Mouse (Mus musculus) testis, adult 2 months (tissue): ENCODE data around the gene Gnaq.

Source experiments
- CTCF ChIP-seq: fragments of 200-500 bp; IDR thresholded peaks from 2 replicates; pipeline ENCODE4 v1.5.1; 2012; ENCODE audit warnings: low read depth, mild to moderate bottlenecking, inconsistent platforms, low read length, moderate library complexity; ENCODE audit not compliant: control insufficient read depth, insufficient read depth, insufficient replicate concordance
- POLR2A ChIP-seq: fragments of 200-500 bp; IDR thresholded peaks from 2 replicates; pipeline ENCODE4 v1.6.1; 2012; ENCODE audit warnings: low read depth, mild to moderate bottlenecking, inconsistent platforms, low read length, moderate library complexity; ENCODE audit not compliant: control insufficient read depth

DNA sequence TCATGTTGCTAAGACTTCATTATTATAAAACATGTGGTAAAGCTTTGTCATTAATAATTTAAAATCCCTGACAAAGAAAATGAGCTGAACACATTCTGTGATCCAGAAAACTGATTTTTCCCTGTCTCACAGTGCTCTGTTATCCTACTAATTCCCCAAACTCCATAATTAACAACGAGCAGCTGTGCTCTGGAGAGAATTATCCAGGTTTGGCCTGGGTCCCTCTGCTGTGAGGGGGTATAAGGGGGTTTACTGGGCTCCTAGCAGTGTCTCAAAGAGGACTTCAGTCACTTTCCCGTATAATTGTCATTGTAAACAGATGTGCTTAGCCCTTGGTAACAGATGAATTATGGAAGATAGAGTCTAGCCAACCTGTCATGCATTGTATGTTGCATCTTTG lies 105.9 kb downstream of the Gnaq start:
- no peak for TF ChIP-seq CTCF
- no peak for TF ChIP-seq POLR2A
